Mouse (Mus musculus) liver, postnatal 0 days (tissue): ENCODE measurements at regions not wholly inside any gene's neighbourhood (a gene's known extent, or its start where the extent isn't known, plus 50 kb on each side); places are given as distances from the start of the nearest gene placed in this dataset.

Experiments used
- ATAC-seq: fragments of 200-750 bp; cut with Nextera tagmentation; 2 replicates; pipeline ENCODE4 v1.8.0; 2017; ENCODE audit warnings: mild to moderate bottlenecking, moderate library complexity
- DNase-seq: peaks from one replicate; pipeline ENCODE4 v3.0.0-alpha.2; 2016
- H3K27ac ChIP-seq: fragments of 300-500 bp; sonication (generic); 2 replicates; pipeline ENCODE4 v1.5.1; 2014; ENCODE audit warnings: antibody characterized with exemption, moderate library complexity, mild to moderate bottlenecking, low read depth
- H3K27me3 ChIP-seq: fragments of 300-500 bp; sonication (generic); 2 replicates; pipeline ENCODE4 v1.6.1; 2014; ENCODE audit warnings: low read length, control low read depth, mixed read lengths; ENCODE audit not compliant: insufficient read depth
- H3K36me3 ChIP-seq: fragments of 300-500 bp; sonication (generic); replicated peaks from 2 replicates; pipeline ENCODE4 v1.6.1; 2014; ENCODE audit warnings: mild to moderate bottlenecking, control low read depth, low read length, moderate library complexity, mixed read lengths; ENCODE audit not compliant: insufficient read depth
- H3K4me1 ChIP-seq: fragments of 300-500 bp; sonication (generic); 2 replicates; pipeline ENCODE4 v1.6.1; 2014; ENCODE audit warnings: antibody characterized with exemption, mild to moderate bottlenecking, control low read depth; ENCODE audit not compliant: insufficient read depth
- H3K4me2 ChIP-seq: fragments of 300-500 bp; sonication (generic); 2 replicates; pipeline ENCODE4 v1.6.1; 2014; ENCODE audit warnings: low read depth, mild to moderate bottlenecking, low read length, moderate library complexity, mixed read lengths
- H3K4me3 ChIP-seq: fragments of 300-500 bp; sonication (generic); 2 replicates; pipeline ENCODE4 v1.5.1; 2014; ENCODE audit warnings: low read depth, low read length
- H3K9ac ChIP-seq: fragments of 300-500 bp; sonication (generic); replicated peaks from 2 replicates; pipeline ENCODE4 v1.6.1; 2014; ENCODE audit warnings: mild to moderate bottlenecking, moderate library complexity
- H3K9me3 ChIP-seq: fragments of 300-500 bp; sonication (generic); 2 replicates; pipeline ENCODE4 v1.6.1; 2016; ENCODE audit warnings: mild to moderate bottlenecking, control low read depth, low read length, mixed read lengths
- CTCF ChIP-seq: sonication (generic); IDR thresholded peaks from 2 replicates; pipeline ENCODE4 v1.5.1; 2016; ENCODE audit warnings: antibody characterized with exemption, low read depth
- EP300 ChIP-seq: IDR thresholded peaks from 2 replicates; pipeline ENCODE4 v1.6.1; 2016; ENCODE audit warnings: antibody characterized with exemption, low read depth, mild to moderate bottlenecking
- WGBS: fragments of 180-500 bp; shearing (Covaris S2); extraction: QIAGEN DNeasy Blood & Tissue Kit; methylation state at CpG from one replicate; pipeline ENCODE4 v1.1.7; 2014; ENCODE audit not compliant: insufficient replicate concordance; 5-methylcytosine and 5-hydroxymethylcytosine counted together

DNA sequence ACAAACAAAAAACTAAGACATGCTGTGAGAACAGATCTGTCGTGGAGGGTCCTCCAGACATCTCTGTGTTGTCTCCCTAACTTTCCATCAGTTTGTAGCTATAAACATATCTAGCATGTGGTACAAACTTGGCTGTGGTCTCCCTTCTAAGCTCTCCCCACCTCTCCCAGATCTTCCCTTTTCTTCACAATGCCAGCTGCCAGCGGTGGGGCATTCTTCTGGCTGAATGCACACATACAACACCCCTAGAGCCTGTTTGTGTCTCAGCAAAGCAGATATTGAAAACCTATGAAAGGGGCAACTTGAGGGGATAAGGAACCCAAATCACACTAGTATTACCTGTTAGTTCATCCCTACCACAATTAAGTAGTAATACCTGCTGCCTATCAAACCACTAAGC lies 124.1 kb downstream of the Sem1 start:
- DNase-seq = no peak
- ATAC-seq = no peak

DNA sequence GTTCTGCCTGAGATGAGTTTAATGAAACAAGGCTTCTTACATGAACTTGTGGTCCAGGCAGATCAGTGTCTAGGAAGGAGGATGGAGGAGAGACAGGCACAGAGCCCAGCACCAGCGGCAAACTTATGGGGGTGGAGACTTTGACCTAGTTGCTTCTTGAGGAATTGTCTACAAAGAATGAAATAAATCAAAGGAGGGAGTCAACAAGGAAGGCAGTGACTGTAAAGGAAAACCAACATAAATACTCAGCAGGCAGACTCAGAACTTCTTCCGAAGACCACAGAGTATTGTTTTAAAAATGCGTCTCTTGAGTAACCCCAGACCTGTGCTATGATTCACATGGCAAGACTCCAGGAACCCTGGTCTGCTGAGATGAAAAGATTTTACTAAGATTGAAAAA lies 143.6 kb downstream of the Sem1 start:
- H3K27me3 ChIP-seq = no peaks in the 10 kb centered on the region
- DNase-seq = no peak
- 47% methylated on average over 3 of the region's 3 CpGs for WGBS
- no peak overlapping the region for H3K9ac ChIP-seq
- no peak for ATAC-seq
- no peak overlapping the region for H3K27ac ChIP-seq
- H3K4me3 ChIP-seq = no peak overlapping the region
- TF ChIP-seq EP300 = no peak
- TF ChIP-seq CTCF = no peak
- no peaks in the 10 kb centered on the region for H3K9me3 ChIP-seq
- no peak overlapping the region for H3K4me2 ChIP-seq
- H3K4me1 ChIP-seq = no peaks in the 10 kb centered on the region
- no peaks in the 10 kb centered on the region for H3K36me3 ChIP-seq

More for the DNA sequence above, 124.1 kb downstream of the Sem1 start:
- H3K9ac ChIP-seq = no peak overlapping the region
- no peak overlapping the region for H3K4me2 ChIP-seq
- no peaks in the 10 kb centered on the region for H3K9me3 ChIP-seq
- no peak for TF ChIP-seq CTCF
- TF ChIP-seq EP300 = no peak
- no peaks in the 10 kb centered on the region for H3K27me3 ChIP-seq
- WGBS = 77% methylated on average over 2 of the region's 2 CpGs
- H3K36me3 ChIP-seq = no peaks in the 10 kb centered on the region
- no peak overlapping the region for H3K27ac ChIP-seq
- H3K4me1 ChIP-seq = no peaks in the 10 kb centered on the region
- H3K4me3 ChIP-seq = no peak overlapping the region

DNA sequence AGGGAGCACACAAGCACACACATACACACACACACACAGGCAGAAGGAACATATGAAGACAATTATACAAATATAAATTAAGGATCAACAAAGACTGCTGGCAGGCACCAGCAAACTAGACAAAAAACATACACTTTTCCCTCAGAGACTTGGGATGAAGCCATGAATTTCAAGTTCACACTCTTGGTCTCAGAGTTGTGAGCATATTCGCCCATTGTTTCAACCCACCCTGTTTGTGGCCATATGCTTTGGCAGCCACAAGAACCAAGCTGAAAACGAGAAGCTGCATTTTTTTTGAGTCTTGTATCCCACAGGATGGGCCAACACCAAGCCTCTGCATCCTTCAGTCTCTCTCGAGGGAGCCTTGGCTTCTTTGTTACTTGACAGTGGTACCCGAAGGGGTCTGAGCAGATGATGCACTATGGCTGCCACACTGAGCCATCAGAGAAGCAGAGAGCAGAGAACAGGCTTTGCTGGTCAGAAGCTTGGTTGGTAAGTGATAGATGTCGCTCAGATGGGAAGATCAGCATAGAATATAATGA lies 144.1 kb downstream of the Sem1 start:
- H3K27ac ChIP-seq = no peak overlapping the region
- WGBS = 57% methylated on average over 5 of the region's 5 CpGs
- no peaks in the 10 kb centered on the region for H3K4me1 ChIP-seq
- H3K4me2 ChIP-seq = no peak overlapping the region
- no peaks in the 10 kb centered on the region for H3K27me3 ChIP-seq
- no peak for ATAC-seq
- H3K36me3 ChIP-seq = no peaks in the 10 kb centered on the region
- TF ChIP-seq EP300 = no peak
- TF ChIP-seq CTCF = no peak
- H3K9ac ChIP-seq = no peak overlapping the region
- H3K9me3 ChIP-seq = no peaks in the 10 kb centered on the region
- DNase-seq = no peak
- no peak overlapping the region for H3K4me3 ChIP-seq

DNA sequence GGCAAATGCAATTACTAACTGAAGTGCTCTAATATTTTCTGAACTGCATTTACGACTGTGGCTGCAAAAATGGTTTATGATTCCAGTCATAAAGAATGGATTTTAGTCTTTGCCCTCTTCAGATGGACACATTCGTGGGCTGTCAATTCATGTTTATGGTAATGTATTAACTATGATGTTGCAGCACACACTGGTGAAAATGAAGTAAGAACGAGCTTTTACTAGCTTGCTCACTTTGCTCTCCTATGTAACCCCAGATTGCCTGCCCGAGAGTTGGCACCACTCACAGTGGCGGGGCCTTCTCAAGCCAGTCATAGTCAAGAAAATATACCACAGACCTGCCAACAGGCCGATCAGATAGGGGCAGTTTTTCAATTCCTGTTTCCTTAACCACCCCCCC lies 145.3 kb downstream of the Sem1 start:
- no peaks in the 10 kb centered on the region for H3K4me1 ChIP-seq
- no peaks in the 10 kb centered on the region for H3K36me3 ChIP-seq
- no peak overlapping the region for H3K27ac ChIP-seq
- no peaks in the 10 kb centered on the region for H3K27me3 ChIP-seq
- no peak for DNase-seq
- no peak overlapping the region for H3K4me3 ChIP-seq
- no peak for ATAC-seq
- WGBS = 61% methylated on average over 6 of the region's 6 CpGs
- H3K4me2 ChIP-seq = no peak overlapping the region
- no peak overlapping the region for H3K9ac ChIP-seq
- no peaks in the 10 kb centered on the region for H3K9me3 ChIP-seq
- no peak for TF ChIP-seq EP300
- no peak for TF ChIP-seq CTCF

DNA sequence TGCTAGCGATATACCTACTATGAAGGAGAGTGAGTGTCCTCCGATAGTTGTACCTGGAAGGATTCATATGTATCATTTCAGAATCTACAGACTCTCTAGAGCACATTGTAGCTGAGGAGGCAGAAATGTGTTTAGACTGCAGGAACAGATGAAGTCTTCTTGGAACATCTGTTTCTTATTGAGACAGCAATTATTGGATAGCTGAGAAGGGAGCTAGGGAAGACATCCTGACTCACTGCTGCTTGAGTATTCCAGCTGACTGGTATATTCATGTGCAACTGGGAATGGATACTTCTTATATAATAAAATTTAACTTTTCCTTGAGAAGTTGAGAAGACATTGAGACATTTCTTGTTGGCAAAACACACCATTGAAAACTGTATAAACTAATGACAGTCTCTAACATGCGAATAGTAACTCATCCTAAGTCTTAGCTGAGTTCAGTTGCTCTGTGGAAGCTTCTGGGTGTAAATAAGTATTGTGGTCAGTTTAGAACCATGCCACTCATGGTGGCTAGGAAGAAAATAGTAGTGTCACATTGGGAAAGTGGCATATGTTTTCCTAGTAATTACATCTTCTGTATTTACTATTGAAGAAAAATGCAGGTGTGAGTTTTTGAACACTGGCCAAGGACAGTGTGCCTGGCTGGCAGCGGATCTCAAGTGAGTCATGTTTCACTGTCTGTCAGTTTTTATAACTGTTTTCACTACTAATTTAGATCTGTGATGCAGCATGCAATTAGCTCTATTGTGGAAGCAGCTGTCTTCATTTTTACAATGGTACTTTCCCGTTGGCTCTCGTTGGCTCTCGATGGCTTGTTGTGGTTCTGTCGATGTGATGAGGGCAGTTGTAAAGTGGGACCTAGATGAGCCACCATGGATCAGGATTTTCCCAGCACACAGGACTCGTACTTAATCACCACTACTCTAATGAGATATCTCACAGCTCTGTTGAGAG lies 163.5 kb downstream of the Sem1 start:
- Histone ChIP-seq H3K4me1 (no peaks in the 10 kb centered on the region), H3K4me2 (no peak overlapping the region), H3K27me3 (no peaks in the 10 kb centered on the region), H3K27ac (no peak overlapping the region), H3K9ac (no peak overlapping the region), H3K9me3 (no peaks in the 10 kb centered on the region), H3K4me3 (no peak overlapping the region), H3K36me3 (no peaks in the 10 kb centered on the region)
- TF ChIP-seq EP300 (no peak), CTCF (no peak)
- WGBS = 81% methylated on average over 9 of the region's 9 CpGs
- no peak for DNase-seq
- ATAC-seq = no peak

DNA sequence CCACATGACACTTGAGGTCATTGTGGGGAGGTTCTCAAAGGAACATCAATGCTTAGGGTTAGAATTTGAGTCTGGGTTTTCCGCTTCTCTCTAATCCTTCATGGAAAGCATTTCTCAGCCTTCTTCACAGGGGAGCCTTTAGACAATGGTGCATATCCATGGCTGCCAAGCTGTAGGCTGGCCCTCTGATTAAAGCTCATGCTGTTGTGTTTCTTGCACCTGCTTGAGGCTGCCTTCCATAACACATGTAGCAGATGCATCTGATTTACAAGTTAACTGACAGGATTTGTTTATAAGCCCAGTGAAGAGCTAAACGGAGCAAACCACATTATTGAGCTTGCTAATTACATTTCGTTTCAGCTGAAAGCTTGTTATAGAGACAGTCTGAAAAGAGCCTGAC lies 180.5 kb downstream of the Sem1 start:
- Histone ChIP-seq H3K9me3 (no peaks in the 10 kb centered on the region), H3K27me3 (no peaks in the 10 kb centered on the region), H3K4me1 (no peaks in the 10 kb centered on the region), H3K4me3 (no peak overlapping the region), H3K36me3 (no peaks in the 10 kb centered on the region), H3K9ac (no peak overlapping the region), H3K27ac (no peak overlapping the region), H3K4me2 (no peak overlapping the region)
- DNase-seq (no peak), ATAC-seq (no peak)
- TF ChIP-seq CTCF (no peak), EP300 (no peak)
- WGBS = 67% methylated on average over 3 of the region's 3 CpGs
